Comparison of ENCODE assay signal across 31 mouse cellular contexts in genomic region chr8:46942651-46943024, GRCm38 (mm10). TPM values are rescaled to one million over a fixed set of nuclear protein-coding genes. Genes with fewer than 3 reads are reported as not detected.
DNase-seq lines count a peak whose midpoint lies in the region; ATAC-seq and TF ChIP-seq lines count a peak whose summit lies in the region.
"Had no signal": no experiment of that assay in that cellular context is flagged by ENCODE, and none has a peak within 500 bp of the region (broad histone marks: within the 10 kb centered on the region; RNA-seq: fewer than 3 reads in every experiment).

No protein-coding gene starts in this region.

- no peaks in the 10 kb centered on the region for H3K4me1 ChIP-seq in heart, embryonic 10.5 days
- H3K4me1 ChIP-seq in kidney, postnatal 0 days (replicated peaks; ENCODE audit: insufficient read depth, low read length): peaks cover 4% of the 10 kb centered on the region; the same call in 1 of the 2 replicates
- no peaks in the 10 kb centered on the region for H3K4me1 ChIP-seq in midbrain, embryonic 14.5 days (ENCODE audit: control insufficient read depth, insufficient read depth, low read length)
- H3K4me1 ChIP-seq: liver, embryonic 13.5 days; midbrain, embryonic 13.5 days had no signal

- H3K9me3 ChIP-seq in heart, embryonic 10.5 days: no peaks in the 10 kb centered on the region
- no peaks in the 10 kb centered on the region; the same call in 1 of the 2 replicates for H3K9me3 ChIP-seq in kidney, postnatal 0 days (replicated peaks; ENCODE audit: low read length)
- H3K9me3 ChIP-seq in midbrain, embryonic 14.5 days (ENCODE audit: control insufficient read depth, low read length): no peaks in the 10 kb centered on the region
- H3K9me3 ChIP-seq: G1E; liver, embryonic 13.5 days had no signal

- no peaks in the 10 kb centered on the region for H3K36me3 ChIP-seq in heart, embryonic 10.5 days
- no peaks in the 10 kb centered on the region for H3K36me3 ChIP-seq in kidney, postnatal 0 days (ENCODE audit: insufficient read depth, low read length)
- no peaks in the 10 kb centered on the region for H3K36me3 ChIP-seq in midbrain, embryonic 14.5 days (ENCODE audit: control insufficient read depth, insufficient read depth, low read length)
- H3K36me3 ChIP-seq: G1E; hindbrain, embryonic 12.5 days; liver, embryonic 13.5 days; midbrain, embryonic 13.5 days had no signal

- no peaks in the 10 kb centered on the region; the same call in 1 of the 2 replicates for H3K27me3 ChIP-seq in heart, embryonic 10.5 days (ENCODE audit: insufficient read depth, poor library complexity, severe bottlenecking)
- H3K27me3 ChIP-seq in kidney, postnatal 0 days (ENCODE audit: insufficient read depth, low read length): no peaks in the 10 kb centered on the region
- no peaks in the 10 kb centered on the region for H3K27me3 ChIP-seq in midbrain, embryonic 14.5 days (ENCODE audit: control insufficient read depth, insufficient read depth, low read length)
- H3K27me3 ChIP-seq: liver, embryonic 13.5 days; Patski had no signal

- H3K9ac ChIP-seq in kidney, postnatal 0 days (ENCODE audit: low read depth, low read length): no peak overlapping the region
- H3K9ac ChIP-seq in midbrain, embryonic 14.5 days (replicated peaks; ENCODE audit: low read length): no peak overlapping the region
- H3K9ac ChIP-seq: hindbrain, embryonic 12.5 days; liver, embryonic 13.5 days; midbrain, embryonic 13.5 days had no signal

- WGBS in heart, embryonic 10.5 days: 80% methylated on average over 11 of the region's 11 CpGs
- WGBS in kidney, postnatal 0 days: 58% methylated on average over 11 of the region's 11 CpGs
- 85% methylated on average over 11 of the region's 11 CpGs for WGBS in midbrain, embryonic 14.5 days

- no peak for ATAC-seq in kidney, postnatal 0 days (replicated peaks; ENCODE audit: low FRiP score, low read depth)
- ATAC-seq in midbrain, embryonic 14.5 days (ENCODE audit: low FRiP score, low TSS enrichment): no peak
- ATAC-seq: forebrain, embryonic 16.5 days; hindbrain, postnatal 0 days; intestine, embryonic 16.5 days; midbrain, embryonic 13.5 days; Patski had no signal

- H3K4me3 ChIP-seq in heart, embryonic 10.5 days: no peak overlapping the region
- H3K4me3 ChIP-seq in kidney, postnatal 0 days (replicated peaks; ENCODE audit: low read depth, low read length): no peak overlapping the region
- H3K4me3 ChIP-seq in midbrain, embryonic 14.5 days (replicated peaks; ENCODE audit: low read depth, low read length): no peak overlapping the region
- H3K4me3 ChIP-seq: erythroblast, embryonic 14.5 days; hindbrain, embryonic 12.5 days; liver, embryonic 13.5 days; midbrain, embryonic 13.5 days had no signal

- DNase-seq in heart, embryonic 10.5 days (ENCODE audit: low spot score): no peak
- no peak for DNase-seq in heart, postnatal 36 days
- no peak for DNase-seq in kidney, postnatal 0 days (ENCODE audit: low spot score)
- DNase-seq in kidney, postnatal 36 days: no peak
- DNase-seq in B cell, adult 2 months: peak; percentile 35 to 36
- peak; percentile 58 for DNase-seq in induced T-regulatory cell, adult 2 months (ENCODE audit: low read depth)
- no peak for DNase-seq in urinary bladder, postnatal 10 days (ENCODE audit: low spot score)
- no peak for DNase-seq in midbrain, embryonic 14.5 days
- DNase-seq: adrenal gland, postnatal 14 days; cerebellum, adult 18-20 months; cerebellum, postnatal 14 days; gastrocnemius, postnatal 10 days; kidney, adult 9 months; layer of hippocampus, postnatal 36 days; left cerebral cortex, postnatal 4 days; liver, embryonic 13.5 days; lung, adult 2 months; lung, postnatal 10 days; right cerebral cortex, postnatal 14 days; spleen, adult 18-20 months; thymus, postnatal 14 days had no signal

- H3K27ac ChIP-seq in heart, embryonic 10.5 days: 0 out of 2 replicates have a peak overlapping the region, but pooled peaks have one; percentile 42
- H3K27ac ChIP-seq in kidney, postnatal 0 days: 0 out of 2 replicates have a peak overlapping the region, but pooled peaks have one; percentile 37
- no peak overlapping the region for H3K27ac ChIP-seq in midbrain, embryonic 14.5 days (replicated peaks; ENCODE audit: low read depth, low read length)
- H3K27ac ChIP-seq: hindbrain, embryonic 12.5 days; hindbrain, postnatal 0 days; liver, embryonic 13.5 days; midbrain, embryonic 13.5 days had no signal

- TF ChIP-seq CTCF in kidney, postnatal 0 days (IDR thresholded peaks at IDR 0.05; ENCODE audit: low read depth): no peak

- intact Hi-C loops in heart, postnatal 36 days (cut with DNase I): loop anchor here (10.0 kb wide), 2 partner anchors 388 to 628 kb away; partner anchors contain the start of gene Cenpu

- H3K4me2 ChIP-seq in kidney, postnatal 0 days (ENCODE audit: low read length): no peak overlapping the region
- H3K4me2 ChIP-seq in midbrain, embryonic 14.5 days (ENCODE audit: low read length): no peak overlapping the region
- H3K4me2 ChIP-seq: heart, embryonic 11.5 days; hindbrain, embryonic 12.5 days; liver, embryonic 13.5 days; midbrain, embryonic 13.5 days had no signal

RNA-seq across cellular contexts. Expression of gene Enpp6, which starts 44.0 kb away (rescaled TPM):
- 1.3 TPM in 2 replicates for polyA plus RNA-seq in heart, embryonic 10.5 days (2016; fragmentation: Nextera tagmentation; extraction: Ambion mirVana)
- total RNA-seq in heart, postnatal 36 days (2021): 1 to 10 TPM; 4.2 to 4.3 TPM
- 2.1 and 2.3 TPM in 2 replicates for polyA plus RNA-seq in kidney, postnatal 0 days (2015; fragmentation: Nextera tagmentation; extraction: Ambion mirVana)
- not detected in 2 replicates for polyA plus RNA-seq in midbrain, embryonic 14.5 days (2014; fragmentation: Nextera tagmentation; extraction: Ambion mirVana)
- total RNA-seq: monocyte, adult 5-6 weeks had no signal
- polyA plus RNA-seq: erythroblast, embryonic 14.5 days; G1E had no signal

Comparison
In these comparisons a context has a peak if more than half of its experiments do, and no peak if none do; other contexts are left out.
1. DNase-seq: peak in B cell, adult 2 months (2 of 2) and induced T-regulatory cell, adult 2 months (single experiment); none in heart, embryonic 10.5 days (single experiment), heart, postnatal 36 days (0 of 2), kidney, postnatal 0 days (single experiment), kidney, postnatal 36 days (0 of 2), urinary bladder, postnatal 10 days (single experiment) and midbrain, embryonic 14.5 days (single experiment).